Mouse (Mus musculus) cerebellum, adult 2 months (tissue): ENCODE data around the gene Gm11115. TPM values are rescaled to one million over a fixed set of nuclear protein-coding genes. Genes with fewer than 3 reads are reported as not detected.

ENCODE experiments used
- DNase-seq, 2 experiments: peaks; one replicate each; pipeline ENCODE4 v3.0.0; 2021
- H3K27ac ChIP-seq: fragments of 200-500 bp; 2 replicates; pipeline ENCODE4 v1.5.1; 2012; ENCODE audit warnings: low read length, control low read depth, inconsistent platforms; ENCODE audit not compliant: insufficient read depth
- H3K27me3 ChIP-seq: fragments of 200-500 bp; 2 replicates; pipeline ENCODE4 v1.6.1; 2012; ENCODE audit warnings: inconsistent platforms, mild to moderate bottlenecking, low read length, moderate library complexity; ENCODE audit not compliant: control insufficient read depth, insufficient read depth
- H3K4me1 ChIP-seq: fragments of 200-500 bp; 2 replicates; pipeline ENCODE4 v1.6.1; 2011; ENCODE audit warnings: low read length; ENCODE audit not compliant: control insufficient read depth, insufficient read depth
- H3K4me3 ChIP-seq: fragments of 200-500 bp; replicated peaks from 2 replicates; pipeline ENCODE3; 2011; ENCODE audit warnings: mild to moderate bottlenecking, low read depth, low read length, control low read depth; ENCODE audit not compliant: insufficient read depth
- CTCF ChIP-seq: fragments of 200-500 bp; IDR thresholded peaks from 2 replicates; pipeline ENCODE4 v1.5.1; 2011; ENCODE audit warnings: low read depth, mild to moderate bottlenecking, control low read depth, low read length, moderate library complexity, borderline replicate concordance; ENCODE audit not compliant: insufficient read depth
- POLR2A ChIP-seq: fragments of 200-500 bp; IDR thresholded peaks from 2 replicates; pipeline ENCODE4 v1.6.1; 2011; ENCODE audit warnings: low read length, control low read depth, borderline replicate concordance; ENCODE audit not compliant: insufficient read depth
- WGBS: fragments of 180-500 bp; shearing (Covaris S2); methylation state at CpG from one replicate; pipeline ENCODE4 v1.1.7; 2018; 5-methylcytosine and 5-hydroxymethylcytosine counted together
- polyA plus RNA-seq: library from polyadenylated mRNA; depleted of rRNA; stranded (reverse); fragments of >200 nt; gene quantifications from 2 replicates; pipeline ENCODE4 v1.2.3, GENCODE M21; 2012; rRNA removed

Gm11115 gene
- not detected in 2 replicates for polyA plus RNA-seq

DNA sequence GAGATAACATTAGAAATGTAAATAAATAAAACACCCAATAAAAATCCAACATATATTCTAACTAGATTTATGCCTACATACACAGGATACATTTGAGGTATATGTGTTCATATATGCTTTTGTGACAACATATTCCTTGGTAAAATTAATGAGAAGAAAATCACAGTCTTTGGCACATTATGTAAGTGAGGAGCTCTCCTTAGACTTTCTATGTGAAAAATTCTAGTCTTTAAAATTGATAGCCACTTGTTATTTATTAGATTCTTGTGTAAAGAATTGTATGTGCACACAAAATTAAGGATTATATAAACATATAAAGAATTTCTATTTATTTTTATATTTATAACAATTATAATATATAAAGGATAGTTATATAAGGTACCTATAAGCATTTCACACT lies at the start of gene Gm11115:
TSS of gene Gm11115 (minus strand) at position 101 of the 400 bp plus-strand sequence.
- TF ChIP-seq POLR2A (no peak), CTCF (no peak)
- H3K27ac ChIP-seq = no peak within 1 kb of the TSS
- no peaks in the 10 kb centered on the region for H3K4me1 ChIP-seq
- no peak for DNase-seq
- no peak within 1 kb of the TSS for H3K4me3 ChIP-seq
- no peaks in the 10 kb centered on the region for H3K27me3 ChIP-seq

DNA sequence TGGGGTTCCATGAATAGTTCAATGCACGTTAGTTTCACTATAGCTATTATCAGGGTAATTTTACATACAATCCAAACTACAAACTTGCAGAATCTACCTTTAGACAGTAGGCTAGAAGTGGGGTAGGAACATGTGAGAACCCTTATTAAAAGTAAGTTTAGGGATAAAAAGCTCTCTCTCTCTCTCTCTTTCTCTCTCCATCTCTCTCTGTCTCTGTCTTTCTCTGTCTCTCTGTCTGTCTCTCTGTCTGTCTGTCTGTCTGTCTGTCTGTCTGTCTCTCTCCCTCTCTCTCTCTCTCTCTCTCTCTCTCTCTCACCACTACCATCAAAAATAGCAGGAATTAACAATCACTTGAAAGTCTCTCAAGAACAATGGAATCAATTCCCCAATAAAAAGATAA lies 42.5 kb downstream of the Gm11115 start, which contains the start of gene Gm11116:
TSS of gene Gm11116 (minus strand) at position 101 of the 400 bp plus-strand sequence.
- no peak for TF ChIP-seq POLR2A
- no peak for TF ChIP-seq CTCF
- 57% methylated on average over 1 of the region's 1 CpGs for WGBS
- DNase-seq = no peak

More for the DNA sequence above, 42.5 kb downstream of the Gm11115 start, which contains the start of gene Gm11116:
- Histone ChIP-seq H3K4me3 (no peak within 1 kb of the TSS), H3K27ac (no peak within 1 kb of the TSS), H3K27me3 (no peaks in the 10 kb centered on the region), H3K4me1 (no peaks in the 10 kb centered on the region)

Other genes starting within 250 kb of the Gm11115 start
- not detected in 2 replicates for gene Csn3, start 228.5 kb downstream of the Gm11115 start, polyA plus RNA-seq
- not detected in 2 replicates for gene 2310003L06Rik, start 184.6 kb downstream of the Gm11115 start, polyA plus RNA-seq
- gene Gm28434, start 184.6 kb downstream of the Gm11115 start, polyA plus RNA-seq = not detected in 2 replicates
- not detected in 2 replicates for gene Cabs1, start 174.7 kb downstream of the Gm11115 start, polyA plus RNA-seq
- not detected in 2 replicates for gene Smr3a, start 151.6 kb downstream of the Gm11115 start, polyA plus RNA-seq
- gene Smr2, start 67.5 kb downstream of the Gm11115 start, polyA plus RNA-seq = not detected in 2 replicates
- not detected in 2 replicates for gene Gm11116, start 42.6 kb downstream of the Gm11115 start, polyA plus RNA-seq
- gene Gm7714, start 114.8 kb upstream of the Gm11115 start, polyA plus RNA-seq = not detected in 2 replicates
- not detected in 2 replicates for gene Prol1, start 163.2 kb upstream of the Gm11115 start, polyA plus RNA-seq
- gene Amtn, start 222.0 kb upstream of the Gm11115 start, polyA plus RNA-seq = not detected in 2 replicates